Mouse (Mus musculus) lung, postnatal 0 days (tissue): ENCODE measurements around the gene Spry1. TPM values are rescaled to one million over a fixed set of nuclear protein-coding genes. Genes with fewer than 3 reads are reported as not detected.
A peak's percentile ranks its signal among the peaks of the same experiment; 100 is the strongest.

Experiments used
- ATAC-seq: fragments of 200-750 bp; cut with Nextera tagmentation; 2 replicates; pipeline ENCODE4 v1.8.0; 2017; ENCODE audit warnings: moderate library complexity
- DNase-seq: peaks from one replicate; pipeline ENCODE4 v3.0.0-alpha.2; 2016; ENCODE audit warnings: low spot score
- H3K27ac ChIP-seq: fragments of 300-500 bp; sonication (generic); 2 replicates; pipeline ENCODE4 v1.5.1; 2014; ENCODE audit warnings: antibody characterized with exemption, mild to moderate bottlenecking, low read length, mixed read lengths
- H3K27me3 ChIP-seq: fragments of 300-500 bp; sonication (generic); replicated peaks from 2 replicates; pipeline ENCODE4 v1.6.1; 2014; ENCODE audit warnings: low read length, mixed read lengths; ENCODE audit not compliant: insufficient read depth
- H3K36me3 ChIP-seq: fragments of 300-500 bp; sonication (generic); 2 replicates; pipeline ENCODE4 v1.6.1; 2014; ENCODE audit warnings: low read length, mixed read lengths; ENCODE audit not compliant: insufficient read depth
- H3K4me1 ChIP-seq: fragments of 300-500 bp; sonication (generic); 2 replicates; pipeline ENCODE4 v1.6.1; 2014; ENCODE audit warnings: antibody characterized with exemption, low read depth, low read length, mixed read lengths; ENCODE audit not compliant: insufficient read depth
- H3K4me2 ChIP-seq: fragments of 300-500 bp; sonication (generic); replicated peaks from 2 replicates; pipeline ENCODE4 v1.6.1; 2014; ENCODE audit warnings: low read depth, mild to moderate bottlenecking, low read length, moderate library complexity, mixed read lengths
- H3K4me3 ChIP-seq: fragments of 300-500 bp; sonication (generic); 2 replicates; pipeline ENCODE4 v1.5.1; 2014; ENCODE audit warnings: low read depth, low read length
- H3K9ac ChIP-seq: fragments of 300-500 bp; sonication (generic); replicated peaks from 2 replicates; pipeline ENCODE4 v1.6.1; 2014; ENCODE audit warnings: low read depth, mild to moderate bottlenecking
- H3K9me3 ChIP-seq: fragments of 300-500 bp; sonication (generic); 2 replicates; pipeline ENCODE4 v1.6.1; 2016; ENCODE audit warnings: low read length, mixed read lengths
- CTCF ChIP-seq: IDR thresholded peaks from 2 replicates; pipeline ENCODE4 v1.5.1; 2016; ENCODE audit warnings: antibody characterized with exemption, mild to moderate bottlenecking
- EP300 ChIP-seq: IDR thresholded peaks from 2 replicates; pipeline ENCODE4 v1.6.1; 2016; ENCODE audit warnings: antibody characterized with exemption, mild to moderate bottlenecking, control low read depth
- WGBS: fragments of 180-500 bp; shearing (Covaris S2); extraction: QIAGEN DNeasy Blood & Tissue Kit; methylation state at CpG from one replicate; pipeline ENCODE4 v1.1.7; 2014; 5-methylcytosine and 5-hydroxymethylcytosine counted together
- polyA plus RNA-seq: library from polyadenylated mRNA; unstranded; fragments of >200 nt; fragmentation: Nextera tagmentation; extraction: Ambion mirVana; gene quantifications from 2 replicates; pipeline ENCODE4 v1.2.1, GENCODE M21; 2015

Gene Spry1
- polyA plus RNA-seq, 1 experiment from 2014 or later: 23.3 TPM

DNA sequence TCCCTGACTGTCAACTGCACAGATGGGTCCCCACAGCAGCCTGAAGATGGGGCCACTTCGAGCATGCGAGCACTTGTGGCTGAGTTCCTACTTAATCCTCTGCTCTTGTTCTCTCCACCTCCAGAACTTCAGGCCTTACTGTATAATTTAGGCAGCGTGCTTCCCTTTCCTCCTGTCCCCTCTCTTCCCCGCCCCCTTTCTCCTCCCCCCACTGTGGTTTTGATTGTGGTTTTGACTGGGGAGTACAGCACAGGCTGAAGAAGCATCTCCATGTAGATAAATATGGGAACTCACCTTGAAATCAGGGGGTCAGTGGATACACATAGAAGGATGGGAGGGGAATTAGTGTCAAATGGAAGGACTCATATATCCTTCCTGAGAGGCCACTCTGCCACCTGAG is 53.2 kb downstream of the Spry1 start:
- no peak overlapping the region for H3K27ac ChIP-seq
- 82% methylated on average over 4 of the region's 4 CpGs for WGBS

DNA sequence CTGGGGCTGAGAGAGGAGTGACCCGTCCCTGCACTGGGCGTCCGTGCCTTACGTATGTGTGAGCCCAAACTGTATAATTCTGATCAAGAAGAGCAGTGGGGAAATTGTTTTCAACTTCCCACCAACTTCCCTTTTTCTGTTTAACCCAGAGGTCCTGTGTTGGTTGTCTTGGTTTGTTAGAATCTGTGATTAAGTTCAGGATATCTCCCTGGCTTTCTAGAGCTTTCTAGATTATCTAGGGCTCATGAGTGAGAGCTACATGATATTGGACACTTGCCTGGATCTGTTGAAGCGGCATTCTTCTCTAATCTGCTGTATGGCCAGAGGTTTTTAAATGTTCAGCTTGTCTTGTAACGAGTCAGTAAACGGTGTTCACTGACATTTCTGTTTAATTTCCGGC is 53.8 kb downstream of the Spry1 start:
- DNase-seq (peak; percentile 53), ATAC-seq (no peak)
- no peak for TF ChIP-seq CTCF
- no peak overlapping the region for H3K4me3 ChIP-seq
- H3K27me3 ChIP-seq: no peaks in the 10 kb centered on the region
- no peak overlapping the region for H3K4me2 ChIP-seq
- no peak overlapping the region for H3K9ac ChIP-seq
- WGBS: 43% methylated on average over 8 of the region's 8 CpGs
- H3K4me1 ChIP-seq: no peaks in the 10 kb centered on the region
- H3K27ac ChIP-seq: no peak overlapping the region
- no peaks in the 10 kb centered on the region for H3K36me3 ChIP-seq
- no peaks in the 10 kb centered on the region for H3K9me3 ChIP-seq

More for the DNA sequence above, 53.2 kb downstream of the Spry1 start:
- H3K4me3 ChIP-seq: no peak overlapping the region
- DNase-seq (no peak), ATAC-seq (no peak)
- no peaks in the 10 kb centered on the region for H3K9me3 ChIP-seq
- H3K27me3 ChIP-seq: no peaks in the 10 kb centered on the region
- H3K9ac ChIP-seq: no peak overlapping the region
- no peak for TF ChIP-seq EP300
- no peak for TF ChIP-seq CTCF
- no peaks in the 10 kb centered on the region for H3K36me3 ChIP-seq
- no peak overlapping the region for H3K4me2 ChIP-seq
- H3K4me1 ChIP-seq: no peaks in the 10 kb centered on the region; the same call in 1 of the 2 replicates

Other genes starting within 250 kb of the Spry1 start
- 13.1 and 17.2 TPM in 2 replicates for gene Spata5, start 220.1 kb upstream of the Spry1 start, polyA plus RNA-seq
- gene Nudt6, start 219.7 kb upstream of the Spry1 start, polyA plus RNA-seq: 7.3 and 8.8 TPM in 2 replicates
- gene Gm5148, start 84.5 kb downstream of the Spry1 start, polyA plus RNA-seq: 10.1 and 11.7 TPM in 2 replicates